Mouse (Mus musculus): ENCODE data around the gene Ppid.

DNA sequence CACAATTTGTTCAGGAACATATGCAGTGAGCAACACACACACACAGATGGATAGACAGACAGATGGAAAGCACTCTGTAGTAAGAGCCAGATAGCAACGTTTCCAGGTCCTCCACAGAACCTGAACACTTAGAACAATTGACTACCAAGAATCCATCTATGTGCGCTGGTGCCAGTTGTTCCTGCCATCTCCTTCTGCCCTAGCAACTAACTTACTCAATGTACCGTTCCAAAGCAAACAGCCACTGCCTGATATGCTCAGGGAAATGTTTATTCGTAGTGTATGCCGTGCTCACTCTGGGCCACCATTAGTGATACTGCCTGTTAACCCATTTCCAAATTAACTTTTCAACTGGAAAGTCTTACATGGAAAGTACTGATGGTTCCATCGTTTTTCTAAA is 36.1 kb upstream of the Ppid start:
- TF ChIP-seq CTCF (IDR thresholded peaks at IDR 0.05; ENCODE audit: control insufficient read depth, insufficient read depth, insufficient read length) = no peak
- TF ChIP-seq USF1 (IDR thresholded peaks at IDR 0.05; ENCODE audit: low read depth) = no peak
- no peak for TF ChIP-seq MYOD1 (IDR thresholded peaks at IDR 0.05; ENCODE audit: control insufficient read depth, insufficient read length, low read depth)
- no peak for TF ChIP-seq MAX (IDR thresholded peaks at IDR 0.05)

Measured in C2C12 (cell line).